Mouse (Mus musculus) urinary bladder, postnatal 14 days (tissue): ENCODE measurements around the gene Rin1.
"Not testable (repeated sequence)": the region's sequence is repeated elsewhere in the genome, so short reads cannot be mapped to it uniquely, and the experiment has no call there.

ENCODE experiments used
- DNase-seq: peaks from one replicate; pipeline ENCODE4 v3.0.0; 2021; ENCODE audit warnings: low spot score

Gene Rin1

DNA sequence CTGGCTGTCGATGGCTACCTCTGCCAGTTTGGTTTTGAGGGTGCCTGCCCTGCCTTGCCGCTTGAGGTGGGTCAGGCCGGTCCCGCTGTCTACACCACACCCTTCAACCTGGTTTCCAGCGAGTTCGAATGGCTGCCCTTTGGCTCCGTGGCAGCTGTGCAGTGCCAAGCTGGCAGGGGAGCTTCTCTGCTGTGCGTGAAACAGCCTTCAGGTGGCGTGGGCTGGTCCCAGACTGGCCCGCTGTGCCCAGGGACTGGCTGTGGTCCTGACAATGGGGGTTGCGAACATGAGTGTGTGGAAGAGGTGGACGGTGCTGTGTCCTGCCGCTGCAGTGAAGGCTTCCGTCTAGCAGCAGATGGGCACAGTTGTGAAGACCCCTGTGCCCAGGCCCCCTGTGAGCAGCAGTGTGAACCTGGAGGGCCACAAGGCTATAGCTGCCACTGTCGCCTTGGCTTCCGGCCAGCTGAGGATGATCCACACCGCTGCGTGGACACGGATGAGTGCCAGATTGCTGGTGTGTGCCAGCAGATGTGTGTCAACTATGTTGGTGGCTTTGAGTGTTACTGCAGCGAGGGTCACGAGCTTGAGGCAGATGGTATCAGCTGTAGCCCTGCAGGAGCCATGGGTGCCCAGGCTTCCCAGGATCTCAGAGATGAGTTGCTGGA is 18.4 kb downstream of the Rin1 start:
- no peak for DNase-seq

DNA sequence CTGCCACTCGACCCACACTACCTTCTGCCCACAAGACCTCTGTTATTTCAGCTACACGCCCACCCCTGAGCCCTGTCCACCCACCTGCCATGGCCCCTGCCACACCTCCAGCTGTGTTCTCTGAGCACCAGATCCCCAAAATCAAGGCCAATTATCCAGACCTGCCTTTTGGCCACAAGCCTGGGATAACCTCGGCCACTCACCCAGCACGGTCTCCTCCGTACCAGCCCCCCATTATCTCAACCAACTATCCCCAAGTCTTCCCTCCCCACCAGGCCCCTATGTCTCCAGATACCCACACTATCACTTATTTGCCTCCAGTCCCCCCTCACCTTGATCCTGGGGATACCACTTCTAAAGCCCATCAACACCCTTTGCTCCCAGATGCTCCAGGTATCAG is 19.2 kb downstream of the Rin1 start:
- no peak for DNase-seq

DNA sequence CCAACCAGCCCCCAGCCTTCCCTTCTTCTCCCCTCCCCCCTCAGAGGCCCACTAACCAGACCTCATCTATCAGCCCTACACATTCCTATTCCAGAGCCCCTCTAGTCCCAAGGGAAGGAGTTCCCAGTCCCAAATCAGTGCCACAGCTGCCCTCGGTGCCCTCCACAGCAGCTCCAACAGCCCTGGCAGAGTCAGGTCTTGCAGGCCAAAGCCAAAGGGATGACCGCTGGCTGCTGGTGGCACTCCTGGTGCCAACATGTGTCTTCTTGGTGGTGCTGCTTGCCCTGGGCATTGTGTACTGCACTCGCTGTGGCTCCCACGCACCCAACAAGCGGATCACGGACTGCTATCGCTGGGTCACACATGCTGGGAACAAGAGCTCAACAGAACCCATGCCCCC is 19.7 kb downstream of the Rin1 start:
- DNase-seq = no peak

DNA sequence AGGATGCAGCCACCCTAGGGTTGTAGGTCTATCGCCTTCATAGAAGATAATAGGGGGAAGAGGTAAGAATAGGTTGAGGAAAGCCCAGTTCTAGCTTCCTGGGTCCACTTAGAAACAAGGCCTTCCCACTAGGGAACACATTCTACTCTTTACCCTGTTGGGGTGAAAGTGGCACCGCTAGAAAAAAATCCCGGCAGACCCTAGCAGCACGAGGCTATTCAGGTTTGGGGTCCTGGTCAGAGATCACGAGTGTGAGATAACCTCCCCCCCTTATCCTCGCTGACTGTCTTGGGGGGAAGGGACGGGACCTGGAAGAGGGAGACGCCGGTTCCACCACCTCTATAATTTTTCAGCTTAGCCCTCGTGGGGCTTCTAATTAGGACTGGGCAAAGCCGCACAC is 20.8 kb downstream of the Rin1 start:
- DNase-seq = no peak

DNA sequence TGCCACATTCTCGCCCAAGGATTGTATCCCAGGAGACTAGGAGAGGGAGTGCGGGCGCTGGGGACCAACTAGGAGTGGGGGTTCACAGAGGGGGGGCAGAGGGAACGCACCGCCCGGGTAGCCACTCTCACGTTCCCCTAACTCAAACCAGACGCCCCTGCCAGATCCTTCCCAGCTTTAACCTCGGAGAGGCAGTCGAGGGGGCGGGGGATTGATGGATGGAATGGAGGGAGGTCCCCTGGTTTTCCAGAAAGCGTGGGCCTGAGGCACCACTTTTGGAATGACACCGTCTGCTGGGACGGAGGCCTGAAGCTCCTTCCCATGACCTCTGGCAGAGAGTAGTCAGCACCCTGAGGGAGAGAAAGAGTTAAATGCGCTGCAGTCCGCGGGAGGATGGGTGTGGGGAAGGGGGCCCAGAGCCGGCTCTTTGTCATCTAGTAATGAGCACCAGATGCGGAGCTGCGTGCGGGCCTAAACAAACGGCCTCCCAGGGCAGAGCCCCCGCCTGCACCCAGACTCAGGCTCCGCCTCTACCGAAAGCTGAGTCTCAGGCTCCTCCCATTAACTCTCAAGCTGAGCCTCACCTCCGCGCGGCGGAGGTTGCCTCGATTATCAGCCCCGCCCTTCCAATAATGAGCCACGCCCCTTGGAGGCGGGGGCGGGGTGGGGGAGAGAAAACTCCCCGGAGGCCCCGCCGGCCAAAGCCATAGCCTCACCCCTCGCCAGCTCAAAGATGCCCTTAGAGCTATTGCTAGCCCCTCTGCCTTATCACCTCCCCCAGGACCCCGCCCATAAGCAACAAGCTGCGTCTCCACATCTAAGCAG is 21.5 kb downstream of the Rin1 start:
- DNase-seq = peak; percentile 85

DNA sequence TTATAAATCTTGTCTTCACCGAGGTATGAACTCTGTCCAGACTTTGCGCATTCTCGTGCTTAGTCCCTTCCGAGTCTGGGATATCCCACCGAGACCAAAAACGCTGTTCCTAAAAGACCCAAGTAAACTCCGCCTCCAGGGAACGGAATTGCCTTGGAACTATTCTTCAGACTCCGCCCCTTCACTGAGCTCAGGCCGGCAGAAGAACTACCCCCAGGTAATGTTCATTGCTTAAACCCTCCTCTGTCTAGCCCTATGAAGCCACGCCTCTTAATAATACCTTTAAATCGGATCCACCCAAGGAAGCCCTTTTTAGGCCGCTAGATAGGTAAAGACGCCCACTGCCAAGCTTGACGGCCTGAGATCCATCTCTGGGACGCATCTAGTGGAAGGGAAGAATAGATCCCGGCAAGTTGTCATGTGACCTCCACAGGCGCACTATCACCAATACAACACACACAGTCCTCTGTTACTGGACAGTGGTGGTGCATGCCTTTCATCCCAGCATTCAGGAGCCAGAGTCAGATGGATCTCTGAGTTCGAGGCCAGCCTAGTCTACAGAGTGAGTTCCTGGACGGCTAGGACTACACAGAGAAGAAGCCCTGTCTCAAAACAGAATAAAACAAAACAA is 22.2 kb downstream of the Rin1 start:
- DNase-seq = no peak

DNA sequence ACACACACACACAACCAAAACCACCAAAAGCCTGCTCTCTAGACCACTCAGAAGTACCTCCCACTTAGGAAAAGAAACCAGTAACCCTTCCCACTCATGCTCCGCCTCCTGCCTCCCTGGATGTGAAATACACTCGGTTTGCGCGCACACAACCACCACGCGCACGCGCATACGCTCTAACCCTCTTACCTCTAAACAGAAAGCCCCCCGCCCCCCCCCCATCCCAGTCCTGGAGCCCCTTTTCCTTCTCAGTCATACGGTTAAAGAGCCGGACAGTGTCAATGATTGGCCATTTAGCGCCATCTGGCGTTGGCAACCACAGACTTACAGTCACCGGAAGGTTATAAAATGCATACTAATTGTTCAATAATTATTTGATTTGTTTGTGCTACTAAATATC is 22.7 kb downstream of the Rin1 start:
- DNase-seq = peak; percentile 70

DNA sequence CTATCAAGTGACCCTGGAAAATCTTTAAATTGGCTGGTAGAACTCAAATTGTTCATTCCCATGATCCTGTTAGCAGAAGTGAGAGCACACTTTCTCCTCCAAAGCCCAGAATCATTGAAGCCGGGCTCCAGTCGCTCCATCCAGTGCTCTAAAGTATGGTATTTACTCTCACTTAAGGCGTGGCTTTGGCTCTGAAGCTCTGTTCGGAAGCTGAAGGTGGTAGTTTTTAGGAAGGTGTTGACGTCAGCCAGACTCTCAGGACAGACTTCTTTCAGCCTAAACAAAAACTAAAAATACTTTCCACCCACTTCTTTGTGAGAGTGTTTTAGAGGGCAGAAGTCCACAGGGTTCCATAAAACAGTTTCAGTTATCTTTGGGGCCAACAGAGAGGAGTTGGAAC is 23.2 kb downstream of the Rin1 start:
- DNase-seq = no peak

DNA sequence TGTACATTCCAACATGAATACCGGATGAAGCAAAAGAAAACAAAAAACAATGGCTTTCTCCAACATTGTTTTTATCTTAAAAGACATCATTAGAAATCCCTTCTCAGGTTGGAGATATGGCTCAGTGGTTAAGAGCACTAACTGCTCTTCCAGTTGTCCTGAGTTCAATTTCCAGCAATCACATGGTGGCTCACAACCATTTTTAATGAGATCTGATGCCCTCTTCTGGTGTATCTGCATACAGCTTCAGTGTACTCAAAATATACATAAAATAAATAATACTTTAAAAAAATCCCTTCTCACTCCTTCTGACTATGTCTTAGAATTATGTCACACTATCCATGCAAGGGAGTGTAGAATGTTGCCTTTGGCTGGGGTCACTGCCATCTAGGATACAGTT is 29.0 kb downstream of the Rin1 start:
- no peak for DNase-seq

DNA sequence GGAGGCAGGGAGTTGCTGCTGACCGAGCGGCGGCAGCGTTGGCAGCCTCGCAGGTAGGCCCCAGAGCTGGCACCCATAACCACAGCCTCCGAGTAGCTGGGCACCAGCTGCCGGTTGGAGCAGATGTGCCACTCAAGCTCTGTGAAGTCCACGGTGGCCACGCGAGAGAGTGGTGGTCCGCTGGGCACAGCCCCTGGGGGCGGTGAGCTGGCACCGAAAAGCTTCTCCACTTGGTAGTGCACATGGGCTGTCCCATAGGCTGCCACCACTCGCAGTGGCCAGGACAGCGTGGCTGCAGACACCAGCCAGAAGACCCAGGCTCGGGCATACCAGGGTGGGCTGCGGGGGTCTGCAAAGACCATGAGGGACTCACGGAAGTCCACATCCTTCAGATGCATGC is 31.7 kb downstream of the Rin1 start:
- no peak for DNase-seq

DNA sequence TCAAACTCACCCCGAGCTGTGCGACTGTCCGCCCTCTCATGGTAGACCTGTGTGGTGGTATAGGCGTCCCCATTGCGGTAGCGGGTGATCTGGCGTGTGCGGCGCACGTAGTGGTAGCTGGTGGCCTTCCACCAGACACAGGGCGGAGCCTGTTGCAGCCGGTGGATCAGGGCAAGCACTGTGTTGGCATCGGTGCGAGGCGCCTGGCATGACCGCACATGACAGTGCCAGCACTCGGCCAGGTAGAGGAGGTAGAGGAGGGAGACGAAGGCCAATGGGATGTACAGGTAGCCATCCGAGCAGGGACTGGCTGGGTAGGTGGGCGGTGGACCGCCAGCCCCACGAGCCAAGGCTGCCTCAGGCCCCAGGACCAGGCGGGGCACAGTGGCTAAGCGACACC is 32.3 kb downstream of the Rin1 start:
- DNase-seq = no peak

DNA sequence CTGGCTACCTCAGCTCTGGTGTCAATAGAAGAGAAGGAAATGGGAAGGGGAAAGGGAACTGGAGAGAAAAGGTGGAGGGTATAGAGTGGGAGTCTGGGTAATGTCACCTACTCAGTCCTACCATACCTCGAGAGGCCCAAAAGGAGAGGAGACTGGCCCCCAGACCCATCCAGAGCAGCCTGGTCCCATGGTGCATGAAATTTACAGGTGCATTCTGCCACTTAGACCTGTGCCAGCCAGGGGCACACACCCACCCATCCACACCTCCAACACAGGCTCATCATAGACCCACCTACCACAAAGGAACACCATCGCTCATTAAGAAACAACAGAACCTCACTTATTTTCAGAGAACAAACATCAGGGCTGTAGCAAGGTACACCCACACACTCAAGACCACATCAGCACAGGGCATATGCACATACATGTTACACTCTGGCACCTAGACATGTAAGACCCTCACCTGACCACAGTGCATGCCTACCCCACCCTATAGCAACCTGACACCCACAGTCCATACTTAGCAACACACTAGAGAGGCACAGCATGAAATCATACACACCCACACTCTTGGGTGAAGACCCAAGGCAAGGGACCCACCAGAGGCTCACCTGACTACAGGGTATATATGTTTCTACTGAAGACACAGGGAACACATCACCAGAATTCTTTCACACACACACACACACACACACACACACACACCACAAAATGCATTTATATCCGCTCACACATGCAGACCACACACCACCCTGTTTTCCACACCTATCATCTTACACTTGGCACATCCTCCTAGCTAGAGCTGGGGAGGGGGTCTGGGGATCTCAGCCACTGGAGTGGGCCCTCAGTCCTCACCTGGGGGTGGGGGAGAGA is 33.9 kb downstream of the Rin1 start:
- no peak for DNase-seq

DNA sequence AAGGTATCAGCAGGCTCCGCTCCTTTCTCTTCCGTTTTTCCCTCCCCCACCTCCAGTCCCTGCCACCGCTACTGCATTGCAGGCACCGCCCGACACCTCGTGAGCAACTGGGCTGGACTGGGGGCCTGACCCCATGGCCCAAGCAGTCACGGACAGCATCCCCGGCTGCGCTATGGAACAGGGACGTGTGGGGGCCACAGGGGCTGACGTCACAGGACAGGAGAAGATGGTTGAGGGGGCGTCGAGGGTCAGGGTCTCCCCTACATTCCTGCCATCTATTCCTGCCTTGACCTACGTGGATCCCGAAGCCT is 34.5 kb downstream of the Rin1 start:
- no peak for DNase-seq

DNA sequence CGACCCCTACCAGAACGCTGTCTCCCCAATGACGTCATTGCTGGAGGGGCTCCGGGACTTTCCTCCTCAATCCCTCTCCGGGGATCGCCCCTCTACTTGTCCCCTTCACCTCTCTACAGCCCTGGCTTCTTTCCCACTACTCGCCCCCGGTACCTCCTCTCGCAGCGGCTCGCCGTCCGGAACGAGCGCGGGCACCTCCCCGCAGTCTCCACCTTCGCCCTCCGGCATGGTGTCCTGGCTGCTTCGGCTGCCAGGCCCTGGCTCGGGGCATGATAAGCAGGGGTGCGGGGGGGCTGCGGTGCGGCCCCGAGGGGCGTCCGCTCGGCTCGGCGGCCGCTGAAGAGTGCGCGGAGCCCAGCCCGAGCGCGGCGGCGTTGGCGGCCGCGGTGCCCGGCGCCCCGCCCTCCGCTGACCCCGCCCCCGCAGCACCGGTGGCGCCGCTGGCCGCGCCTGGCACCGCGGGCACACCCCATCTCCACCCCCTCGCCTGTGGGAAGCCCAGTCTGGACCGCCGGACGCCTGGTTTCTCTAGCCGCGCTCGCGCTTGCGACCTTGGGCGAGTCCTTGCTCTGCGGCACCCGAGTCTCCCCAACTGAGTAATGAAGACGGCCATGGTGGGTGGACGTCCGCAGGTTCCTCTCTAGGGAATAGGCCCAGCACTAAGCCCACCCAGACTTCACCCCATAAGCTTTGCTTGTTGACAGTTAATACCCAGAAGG is 35.0 kb downstream of the Rin1 start, which contains the start of gene Tmem151a:
Gene Tmem151a (minus strand): TSS at position 387 of the 719 bp plus-strand sequence.
- DNase-seq = peak; percentile 59

DNA sequence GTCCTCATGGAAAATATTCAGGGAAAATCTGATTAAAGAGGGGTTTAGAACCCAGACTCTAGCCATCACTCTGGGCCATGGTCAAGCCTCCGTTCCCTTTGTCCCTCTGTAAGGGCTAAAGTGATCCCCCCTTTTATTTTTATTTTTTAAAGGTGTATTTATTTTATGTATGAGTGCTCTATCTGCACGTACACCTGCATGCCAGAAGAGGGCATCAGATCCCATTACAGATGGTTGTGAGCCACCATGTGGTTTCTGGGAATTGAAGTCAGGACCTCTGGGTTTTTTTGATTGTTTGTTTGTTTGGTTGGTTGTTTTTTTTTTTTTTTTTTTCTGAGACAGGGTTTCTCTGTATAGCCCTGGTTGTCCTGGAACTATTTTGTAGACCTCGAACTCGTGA is 36.3 kb downstream of the Rin1 start:
- not testable (repeated sequence) for DNase-seq

DNA sequence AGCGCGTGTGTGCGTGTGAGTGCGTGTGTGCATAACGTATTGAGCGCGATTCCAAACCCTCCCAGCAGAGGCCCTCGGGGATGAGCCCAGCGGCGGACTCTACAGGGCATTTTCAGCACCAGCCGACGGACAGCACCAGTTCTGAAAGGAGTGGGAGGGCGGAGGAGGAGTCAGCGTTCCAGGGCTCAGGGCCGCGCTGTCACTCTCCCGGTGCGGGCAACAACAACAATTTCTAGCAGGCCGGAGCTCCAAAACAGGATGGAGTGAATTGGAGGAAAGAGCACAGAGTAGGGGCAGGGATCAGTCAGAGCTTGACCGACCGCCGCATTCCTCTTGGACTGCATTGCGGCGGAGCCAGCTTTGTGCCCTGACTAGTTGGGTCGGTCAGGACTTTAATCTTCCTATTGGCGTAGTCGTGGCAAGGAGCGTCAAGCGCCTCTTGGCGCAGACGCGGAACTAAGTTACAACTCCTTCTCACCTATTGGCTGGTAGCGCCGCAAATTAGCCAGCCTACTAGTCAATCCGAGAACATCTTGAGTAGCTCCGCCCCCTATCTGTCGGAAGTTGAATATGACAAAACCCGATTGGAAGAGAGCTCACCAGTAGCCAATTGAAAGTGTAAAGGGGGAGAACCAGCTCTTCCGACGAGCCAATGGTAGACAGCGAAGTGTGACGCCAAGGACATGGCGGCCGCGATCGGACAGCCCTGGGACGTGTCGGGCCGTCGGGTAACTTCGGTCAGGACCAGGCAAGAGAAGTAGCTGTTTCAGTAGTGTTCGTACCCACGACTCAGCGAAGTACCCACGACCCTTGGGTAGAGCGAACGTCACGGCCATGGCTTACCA is 37.8 kb downstream of the Rin1 start, which contains the start of gene Yif1a:
Gene Yif1a (plus strand): TSS at position 655 of the 845 bp plus-strand sequence.
- DNase-seq = peak; percentile 95

DNA sequence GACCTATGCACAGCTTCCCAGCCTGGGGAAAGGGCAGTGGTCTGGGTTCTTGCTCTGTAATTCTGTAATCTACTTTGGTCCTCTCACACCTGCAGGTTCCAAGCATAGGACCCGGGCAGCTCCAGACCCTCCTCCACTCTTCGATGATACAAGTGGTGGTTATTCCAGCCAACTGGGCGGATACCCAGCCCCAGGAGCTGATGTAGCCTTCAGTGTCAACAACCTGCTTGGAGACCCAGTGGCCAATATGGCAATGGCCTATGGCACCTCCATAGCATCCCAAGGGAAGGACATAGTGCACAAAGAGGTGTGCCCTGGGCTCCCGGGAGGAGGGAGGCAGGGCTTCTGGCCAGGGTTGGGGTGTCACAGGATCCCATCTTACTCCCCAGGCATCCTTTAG is 39.0 kb downstream of the Rin1 start:
- no peak for DNase-seq

DNA sequence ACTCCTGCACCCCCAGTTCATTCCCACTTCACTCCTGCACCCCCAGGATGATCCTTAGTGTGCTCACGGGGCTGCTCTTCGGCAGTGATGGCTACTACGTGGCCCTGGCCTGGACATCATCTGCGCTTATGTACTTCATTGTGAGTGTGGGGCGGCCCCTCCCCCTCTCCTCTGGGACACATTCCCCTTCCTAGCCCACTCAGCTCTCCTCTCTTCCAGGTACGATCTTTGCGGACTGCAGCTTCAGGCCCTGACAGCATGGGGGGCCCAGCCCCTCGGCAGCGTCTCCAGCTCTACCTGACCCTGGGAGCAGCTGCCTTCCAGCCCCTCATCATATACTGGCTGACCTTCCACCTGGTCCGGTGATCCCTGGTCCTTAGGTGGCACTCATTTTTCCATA is 41.8 kb downstream of the Rin1 start:
- DNase-seq = no peak

DNA sequence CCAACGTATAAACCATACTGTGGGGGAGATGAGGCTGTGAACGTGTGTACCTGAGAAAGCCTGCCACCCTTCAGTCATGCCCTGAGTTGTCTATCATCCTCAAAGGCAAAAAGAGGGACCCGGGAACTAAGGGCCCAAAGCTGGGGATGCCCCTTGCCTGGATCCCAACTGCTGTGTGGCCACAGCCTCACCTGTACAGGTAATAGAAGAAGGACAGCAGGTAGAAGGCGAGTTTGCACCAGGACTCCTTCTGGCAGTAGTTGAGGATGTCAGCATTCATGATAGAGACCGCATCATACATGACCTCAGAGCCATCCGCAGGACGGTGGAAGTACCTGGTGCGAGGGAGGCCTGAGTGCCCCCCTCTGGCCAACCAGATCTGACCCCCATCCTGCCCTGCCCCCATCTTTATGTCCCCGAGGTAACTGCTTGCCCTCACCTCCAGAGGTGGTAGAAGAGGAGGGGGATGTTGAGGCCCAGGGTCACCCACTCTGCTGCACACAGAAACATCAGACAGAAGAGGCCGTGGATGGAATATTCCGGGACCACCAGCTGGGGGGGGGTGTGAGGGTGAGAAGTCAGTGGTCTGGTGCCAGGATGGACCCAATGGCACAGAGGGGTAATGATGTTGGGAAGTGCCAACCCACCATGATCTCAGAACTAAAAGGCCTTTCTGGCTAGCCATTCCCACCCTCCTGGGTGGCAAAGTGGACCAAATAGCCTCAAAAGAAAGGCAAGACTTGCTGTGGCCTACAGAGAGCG is 43.4 kb downstream of the Rin1 start:
- no peak for DNase-seq

DNA sequence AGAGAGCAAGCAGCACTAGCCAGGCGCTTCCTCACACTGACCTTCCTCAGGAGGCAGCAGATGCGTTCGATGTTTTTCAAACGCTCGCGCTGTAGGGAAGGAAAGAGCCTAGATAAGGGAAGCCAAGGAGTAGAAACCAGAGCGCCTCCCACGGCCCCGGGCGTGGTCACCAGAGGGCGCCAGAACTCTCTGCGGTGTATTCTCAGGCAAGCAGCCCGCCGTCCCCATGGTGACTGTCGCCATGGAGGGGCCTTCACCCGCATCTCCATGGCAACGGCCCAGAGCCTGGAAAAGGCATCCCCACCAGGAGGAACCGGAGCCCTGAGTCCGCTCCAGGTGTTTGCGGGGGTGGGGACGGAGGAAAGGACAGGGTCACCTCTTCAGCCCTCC is 44.0 kb downstream of the Rin1 start:
- peak; percentile 91 for DNase-seq
